Mouse (Mus musculus) adrenal gland, postnatal 36 days (tissue): ENCODE measurements around the gene Gm28047. TPM values are rescaled to one million over a fixed set of nuclear protein-coding genes. Genes with fewer than 3 reads are reported as not detected.
A peak's percentile ranks its signal among the peaks of the same experiment; 100 is the strongest.

Source experiments
- DNase-seq, 2 experiments: peaks; one replicate each; pipeline ENCODE4 v3.0.0; 2021; ENCODE audit warnings: mixed read lengths in 1 of 2
- total RNA-seq, 2 experiments: library from RNA; stranded (reverse); gene quantifications; 2 replicates each; pipeline ENCODE4 v1.2.3; 2021

The Gm28047 gene
- total RNA-seq, 2 experiments from 2014 or later: 1.2 to 1.4 TPM

DNA sequence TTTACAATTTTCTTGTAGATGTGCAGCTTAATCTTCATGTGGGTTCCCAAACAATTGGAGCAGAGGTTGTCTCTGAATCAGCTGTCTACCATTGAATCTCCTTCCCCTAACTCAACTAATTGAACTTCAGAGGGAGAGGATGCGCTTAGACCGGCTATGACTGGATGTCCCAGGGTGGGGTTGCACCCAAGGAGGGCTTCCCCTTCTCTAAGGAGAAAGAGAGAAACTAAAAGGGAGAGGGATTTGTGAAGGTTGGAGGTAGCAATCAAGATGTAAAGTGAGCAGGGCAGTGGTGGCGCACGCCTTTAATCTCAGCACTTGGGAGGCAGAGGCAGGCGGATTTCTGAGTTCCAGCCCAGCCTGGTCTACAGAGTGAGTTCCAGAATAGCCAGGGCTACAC is 5.4 kb downstream of the Gm28047 start:
- DNase-seq: no peak

DNA sequence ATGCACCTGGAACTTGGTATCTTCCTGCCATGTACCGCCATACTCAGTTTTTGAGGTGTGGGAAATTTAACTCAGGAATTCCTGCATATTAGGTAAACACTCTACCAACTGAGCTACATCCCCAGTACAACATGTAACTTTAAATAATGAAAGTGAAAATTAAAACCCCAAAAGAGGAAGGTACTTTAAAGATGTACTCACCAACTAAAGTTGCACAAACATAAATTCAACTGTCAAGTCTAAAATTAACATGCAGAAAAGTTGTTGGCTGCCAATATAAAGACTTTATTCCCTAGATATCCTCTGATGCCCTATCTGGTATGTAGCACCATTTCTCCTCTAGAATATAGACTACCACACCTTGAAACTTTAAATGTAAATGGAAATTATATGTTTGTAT is 7.2 kb downstream of the Gm28047 start:
- no peak for DNase-seq

GRCm38 (mm10) chr15:102616174-102616573 is 8.7 kb downstream of the Gm28047 start:
- no peak for DNase-seq

DNA sequence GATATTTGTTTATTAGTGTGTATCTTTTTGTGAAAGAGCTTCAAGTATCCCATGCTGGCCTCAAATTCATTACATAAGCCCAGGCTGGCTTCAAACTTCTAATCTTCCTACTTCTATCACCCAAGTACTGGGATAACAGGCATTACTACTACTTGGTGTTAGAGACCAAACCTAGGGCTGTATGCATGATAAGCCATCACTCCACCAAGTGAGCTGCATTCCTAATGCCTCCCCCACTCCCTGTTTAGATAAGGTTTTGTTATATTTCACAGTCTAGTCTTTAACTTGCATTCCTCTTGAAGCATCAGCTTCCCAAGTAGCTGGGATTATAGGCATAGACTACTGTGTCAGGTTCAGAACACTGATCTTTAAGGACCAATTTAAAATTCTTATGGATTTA is 10.6 kb downstream of the Gm28047 start:
- no peak for DNase-seq

DNA sequence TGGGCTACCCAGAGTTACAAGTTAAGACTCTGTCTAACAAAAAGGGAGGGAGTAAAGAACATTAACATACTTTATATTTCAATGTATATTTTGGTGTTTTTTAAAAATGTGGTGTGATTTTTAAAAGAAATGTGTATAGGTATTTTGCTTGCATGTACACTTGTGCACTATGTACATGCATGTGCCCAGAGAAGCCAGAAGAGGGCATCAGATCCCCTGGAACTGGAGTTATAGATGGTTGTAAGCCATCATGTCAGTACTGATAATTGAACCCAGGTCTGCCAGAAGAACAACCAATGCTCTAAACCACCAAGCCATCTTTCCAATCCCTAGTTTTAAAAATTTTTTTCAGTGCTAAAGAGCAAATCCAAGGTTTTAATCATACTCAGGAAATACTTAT is 11.9 kb downstream of the Gm28047 start:
- DNase-seq: no peak

DNA sequence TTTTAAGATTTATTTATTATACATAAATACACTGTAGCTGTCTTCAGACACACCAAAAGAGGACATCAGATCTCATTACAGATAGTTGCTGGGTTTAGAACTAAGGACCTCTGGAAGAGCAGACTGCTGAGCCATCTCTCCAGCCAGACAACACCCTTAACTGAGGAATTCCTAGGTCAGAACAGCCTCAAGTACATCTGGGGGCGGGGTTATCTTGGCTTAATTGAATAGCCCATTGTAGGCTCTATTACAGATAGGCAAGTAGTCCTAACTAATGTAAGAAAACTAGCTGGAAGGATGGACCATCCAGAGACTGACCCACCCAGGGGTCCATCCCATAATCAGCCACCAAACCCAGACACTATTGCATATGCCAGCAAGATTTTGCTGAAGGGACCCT is 16.3 kb downstream of the Gm28047 start:
- DNase-seq: peak in 1 of 2 experiments; percentile 14

DNA sequence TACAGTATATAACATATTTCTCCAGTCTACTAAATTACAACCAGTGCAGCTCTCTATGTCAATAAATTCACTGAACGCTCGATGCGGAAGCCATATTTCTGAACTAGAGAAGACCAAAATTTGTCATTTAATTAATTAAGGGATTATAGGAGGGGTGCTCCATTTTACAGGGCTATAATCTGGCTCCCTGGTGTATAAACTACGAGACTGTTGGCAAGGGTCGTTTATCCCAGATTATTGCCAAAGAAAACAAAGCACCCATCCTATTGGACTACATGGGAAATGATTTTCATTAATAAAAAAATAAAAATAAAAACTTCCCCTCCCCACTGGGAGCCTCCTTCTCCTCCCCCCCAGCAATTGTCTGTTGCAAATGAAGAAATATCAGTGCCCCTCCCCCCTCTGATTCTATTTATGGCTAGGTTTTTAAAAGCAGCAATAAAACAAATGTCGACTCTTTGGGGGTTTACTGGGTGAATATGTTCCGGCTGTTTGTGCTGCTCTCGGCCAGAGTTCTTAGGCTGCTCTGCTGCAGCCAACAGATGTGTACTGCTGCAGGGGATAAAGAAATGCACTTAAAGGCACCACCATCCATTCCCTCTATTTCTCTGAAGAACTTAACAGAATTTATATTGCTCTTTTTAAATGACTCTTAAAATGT is 30.7 kb downstream of the Gm28047 start:
- peak in 1 of 2 experiments; percentile 10 for DNase-seq

DNA sequence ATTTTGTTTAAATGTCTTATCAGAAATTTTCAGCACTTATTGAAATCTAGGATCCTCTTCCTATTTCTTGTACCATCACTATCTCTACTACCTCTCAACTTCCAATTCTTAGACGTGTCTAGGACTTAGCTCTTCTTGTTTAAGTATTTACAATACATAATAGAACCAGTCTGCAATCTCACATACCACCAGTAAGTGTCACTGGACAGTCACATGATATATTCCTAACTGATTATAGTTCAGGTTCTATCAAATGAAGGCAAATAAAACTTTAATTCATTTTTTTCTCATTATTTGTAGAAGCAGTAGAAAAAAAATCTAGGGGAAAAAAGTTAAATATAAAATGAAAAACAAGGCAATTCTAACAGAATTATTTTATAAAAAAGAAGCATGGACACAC is 32.2 kb downstream of the Gm28047 start:
- no peak for DNase-seq

- DNase-seq: no peak
Observed at GRCm38 (mm10) chr15:102590567-102590966, 34.3 kb downstream of the Gm28047 start.

GRCm38 (mm10) chr15:102589826-102590225 is 35.0 kb downstream of the Gm28047 start:
- no peak for DNase-seq

- DNase-seq: no peak
Observed at GRCm38 (mm10) chr15:102585501-102585900, 39.4 kb downstream of the Gm28047 start.

GRCm38 (mm10) chr15:102583708-102584383 is 41.0 kb downstream of the Gm28047 start:
- no peak for DNase-seq

DNA sequence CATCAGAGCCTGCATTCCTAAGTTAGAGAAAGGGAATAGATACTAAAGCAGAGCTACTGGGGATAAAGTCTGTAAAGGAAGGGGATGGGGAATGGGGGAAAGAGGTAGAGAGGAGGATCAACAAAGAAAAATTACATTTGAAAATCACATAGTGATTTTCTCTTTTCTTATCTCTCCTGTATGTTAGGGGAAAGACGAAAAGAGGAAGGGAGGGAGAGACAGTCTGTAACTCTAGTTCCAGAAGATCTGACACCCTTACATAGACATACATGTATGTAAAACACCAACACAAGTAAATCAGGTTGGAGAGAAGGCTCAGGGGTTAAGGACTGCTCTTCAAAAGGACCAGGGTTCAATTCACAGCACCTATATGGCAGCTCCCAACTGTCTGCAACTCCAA is 43.7 kb downstream of the Gm28047 start:
- no peak for DNase-seq

- DNase-seq: no peak
Observed at GRCm38 (mm10) chr15:102578351-102578750, 46.5 kb downstream of the Gm28047 start.

DNA sequence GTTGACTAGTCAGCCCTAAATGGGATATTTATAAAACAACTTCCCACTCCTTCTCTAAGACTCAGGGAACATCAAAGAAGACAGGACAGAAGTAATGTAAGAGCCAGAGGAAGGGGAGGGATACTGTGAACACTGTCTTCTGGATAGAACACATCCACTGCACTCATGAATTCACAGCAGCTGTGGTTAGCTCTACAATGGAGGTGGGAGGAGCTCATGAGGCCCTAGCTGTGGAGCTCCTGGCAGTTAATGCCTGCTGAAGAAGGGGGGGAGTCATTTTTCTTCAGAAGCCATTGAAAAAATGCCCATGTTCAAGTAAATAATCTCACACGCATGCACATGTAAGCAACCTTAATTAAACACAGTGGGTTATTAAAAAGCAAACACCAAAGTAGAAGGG is 47.9 kb downstream of the Gm28047 start:
- no peak for DNase-seq

- DNase-seq: peak in 1 of 2 experiments; percentile 6
Observed at GRCm38 (mm10) chr15:102572081-102572480, 52.8 kb downstream of the Gm28047 start.

DNA sequence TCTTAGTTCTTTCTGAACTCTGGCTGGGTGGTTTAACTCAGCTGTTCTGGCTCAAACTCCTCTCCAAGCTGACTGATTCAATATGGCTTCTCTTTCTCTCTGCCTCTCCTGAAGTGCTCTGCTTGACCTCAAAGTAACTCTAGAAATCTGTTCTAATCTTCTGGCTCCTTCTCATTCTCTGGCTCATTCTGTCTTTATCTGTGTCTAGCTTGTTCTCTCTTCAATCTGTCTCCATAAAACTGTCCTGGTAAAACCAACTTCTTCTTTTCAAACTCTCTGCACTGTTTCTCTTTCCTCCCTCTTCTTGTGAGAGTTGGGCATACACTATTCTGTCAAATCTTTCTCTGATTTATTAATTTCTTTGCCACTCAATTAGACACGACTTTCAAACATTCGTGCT is 57.0 kb downstream of the Gm28047 start:
- no peak for DNase-seq

GRCm38 (mm10) chr15:102563681-102564080 is 61.2 kb downstream of the Gm28047 start:
- DNase-seq: no peak

DNA sequence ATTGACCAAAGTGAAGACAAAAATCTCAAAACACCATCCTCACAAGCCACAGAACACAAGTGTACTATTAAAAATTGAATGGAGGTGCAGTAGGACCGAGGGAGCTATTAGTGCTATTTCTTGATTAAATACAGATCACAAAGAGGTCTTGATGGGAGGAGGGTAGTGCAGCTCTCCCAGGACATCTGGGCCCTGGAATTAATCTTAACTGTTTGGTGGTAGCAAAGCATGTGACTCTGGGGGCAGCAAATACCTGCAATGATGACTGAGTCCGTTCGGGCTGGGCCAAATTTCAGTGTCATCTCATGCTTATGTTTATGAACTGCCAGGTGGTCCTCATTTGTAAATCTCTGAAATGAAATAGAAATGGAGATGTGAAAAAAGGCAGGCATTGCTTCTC is 61.8 kb downstream of the Gm28047 start:
- DNase-seq: no peak

DNA sequence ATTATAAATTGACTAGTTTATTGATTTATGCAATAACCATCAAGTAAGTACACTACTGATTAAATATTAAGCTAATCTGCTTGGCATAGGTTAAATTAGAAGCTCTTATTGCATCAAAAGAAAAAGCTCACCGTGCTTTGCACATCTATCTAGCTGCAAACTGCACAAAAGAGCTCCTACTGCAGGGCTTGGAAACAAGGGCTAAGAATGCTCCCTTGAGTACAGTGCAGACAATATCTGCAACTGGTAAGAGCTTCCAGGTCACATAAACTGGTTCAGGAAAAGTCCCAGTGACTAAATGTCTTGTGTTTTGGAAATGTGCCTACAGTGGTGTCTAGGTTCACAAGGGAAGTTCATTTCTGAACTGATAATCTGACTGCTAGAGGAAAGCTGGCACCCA is 62.4 kb downstream of the Gm28047 start:
- DNase-seq: no peak

DNA sequence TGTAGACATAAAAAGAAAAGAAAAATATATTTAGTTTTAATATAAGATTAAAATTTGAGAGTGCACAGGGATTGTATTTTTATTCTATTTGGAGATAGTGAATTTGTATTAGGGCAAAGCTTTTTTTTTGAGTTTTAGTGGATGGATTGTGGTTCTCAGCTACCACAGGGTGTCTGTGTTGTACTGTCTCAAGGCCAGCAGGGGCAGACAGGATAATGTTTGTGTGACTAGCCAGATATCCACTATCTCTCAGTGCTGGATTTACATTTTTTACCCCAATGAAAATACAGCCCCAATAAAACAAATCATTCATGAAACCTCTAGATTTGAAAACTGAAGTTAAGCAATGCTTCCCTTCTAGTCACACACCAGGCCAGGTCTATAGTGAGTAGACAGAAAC is 67.3 kb downstream of the Gm28047 start:
- DNase-seq: peak in 1 of 2 experiments; percentile 12

DNA sequence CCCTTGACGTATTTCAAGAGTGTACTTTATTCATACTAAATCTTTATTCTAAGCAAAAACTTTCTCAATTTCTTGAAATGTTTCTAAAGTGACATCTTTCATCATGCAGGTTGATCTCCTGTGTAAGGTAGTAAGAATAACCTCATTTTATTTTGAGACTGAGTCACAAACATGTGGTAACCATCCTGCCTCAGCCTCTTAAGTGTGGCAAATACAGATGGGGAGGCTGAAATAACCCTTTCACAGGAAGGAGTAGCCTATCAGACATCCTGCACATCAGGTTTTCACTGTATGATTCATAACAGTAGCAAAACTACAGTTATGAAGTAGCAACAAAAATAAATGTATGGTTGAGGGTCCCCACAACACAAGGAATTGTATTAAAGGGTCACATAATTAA is 69.3 kb downstream of the Gm28047 start:
- no peak for DNase-seq

DNA sequence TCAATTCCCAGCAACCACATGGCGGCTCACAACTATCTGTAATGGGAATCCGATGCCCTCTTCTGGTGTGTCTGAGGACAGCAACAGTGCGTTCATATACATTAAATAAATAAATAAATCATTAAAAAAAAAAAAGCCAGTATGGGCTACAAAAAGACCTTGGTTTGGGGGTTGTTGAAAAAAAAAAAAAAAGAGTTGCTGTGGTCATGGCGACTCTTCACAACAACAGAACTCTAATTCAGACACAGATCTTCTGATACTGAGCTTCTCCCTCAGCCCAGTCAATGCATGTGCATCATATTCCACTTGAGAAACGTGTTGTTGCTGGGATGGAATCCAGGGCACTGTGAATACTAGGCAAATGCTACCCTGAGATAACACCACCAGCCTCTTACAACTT is 72.3 kb downstream of the Gm28047 start:
- DNase-seq: no peak

GRCm38 (mm10) chr15:102547478-102547877 is 77.4 kb downstream of the Gm28047 start:
- DNase-seq: no peak
